Comparison of ENCODE assay signal across 14 mouse cellular contexts in genomic region chr9:85820829-85821228, GRCm38 (mm10). TPM values are rescaled to one million over a fixed set of nuclear protein-coding genes. Genes with fewer than 3 reads are reported as not detected.
"Had no signal": no experiment of that assay in that cellular context is flagged by ENCODE, and none has a peak within 500 bp of the region (broad histone marks: within the 10 kb centered on the region; RNA-seq: fewer than 3 reads in every experiment).

No protein-coding gene starts in this region.

- H3K4me1 ChIP-seq: limb, embryonic 13.5 days; midbrain, embryonic 10.5 days; midbrain, embryonic 15.5 days; stomach, embryonic 15.5 days had no signal

- H3K27ac ChIP-seq: layer of hippocampus, adult 2 months; limb, embryonic 13.5 days; liver, embryonic 14.5 days; midbrain, embryonic 10.5 days; midbrain, embryonic 15.5 days; stomach, embryonic 15.5 days had no signal

- H3K4me2 ChIP-seq: limb, embryonic 13.5 days; midbrain, embryonic 15.5 days; stomach, embryonic 15.5 days had no signal

- H3K9me3 ChIP-seq: limb, embryonic 13.5 days; midbrain, embryonic 10.5 days; midbrain, embryonic 15.5 days; stomach, embryonic 15.5 days had no signal

- H3K9ac ChIP-seq: limb, embryonic 13.5 days; liver, embryonic 14.5 days; midbrain, embryonic 15.5 days; stomach, embryonic 15.5 days had no signal

- H3K36me3 ChIP-seq: limb, embryonic 13.5 days; midbrain, embryonic 10.5 days; midbrain, embryonic 15.5 days; stomach, embryonic 15.5 days had no signal

- ATAC-seq: midbrain, embryonic 15.5 days had no signal

- DNase-seq: kidney, adult 8-10 months; kidney, postnatal 10 days; kidney, postnatal 4 days; left cerebral cortex, postnatal 4 days; lung, adult 18-20 months; right cerebral cortex, postnatal 14 days; thymus, postnatal 36 days had no signal

- H3K4me3 ChIP-seq: layer of hippocampus, adult 2 months; limb, embryonic 13.5 days; midbrain, embryonic 10.5 days; midbrain, embryonic 15.5 days; stomach, embryonic 15.5 days had no signal

- H3K27me3 ChIP-seq: limb, embryonic 13.5 days; midbrain, embryonic 15.5 days; stomach, embryonic 15.5 days had no signal

RNA-seq across cellular contexts. Expression of gene Tpbg, which starts 21.4 kb away (rescaled TPM):
- total RNA-seq: liver, adult 2 months had no signal
